Mouse (Mus musculus) G1E (cell line): Measurements from ENCODE around the gene Gnptg. TPM values are rescaled to one million over a fixed set of nuclear protein-coding genes. Genes with fewer than 3 reads are reported as not detected.

ENCODE experiments used
- ATAC-seq: 2 replicates; pipeline ENCODE4 v1.8.0; 2016; ENCODE audit warnings: mild to moderate bottlenecking; ENCODE audit not compliant: insufficient number of reproducible peaks, poor library complexity, low FRiP score, severe bottlenecking; ENCODE audit errors: extremely low read depth
- DNase-seq: peaks from one replicate; pipeline ENCODE4 v3.0.0; 2012; ENCODE audit warnings: low spot score
- H3K27me3 ChIP-seq: 2 replicates; pipeline ENCODE4 v1.6.1; 2012; ENCODE audit warnings: mild to moderate bottlenecking, low read length, inconsistent platforms; ENCODE audit not compliant: insufficient read depth
- H3K36me3 ChIP-seq: replicated peaks from 2 replicates; pipeline ENCODE3; 2012; ENCODE audit warnings: mild to moderate bottlenecking, inconsistent platforms
- H3K4me1 ChIP-seq: 2 replicates; pipeline ENCODE4 v1.6.1; 2012; ENCODE audit warnings: low read depth, low read length, inconsistent platforms, mixed read lengths; ENCODE audit not compliant: insufficient read depth
- H3K4me3 ChIP-seq: 2 replicates; pipeline ENCODE4 v1.5.1; 2012; ENCODE audit warnings: low read depth, mild to moderate bottlenecking, inconsistent platforms, low read length, moderate library complexity, mixed read lengths
- H3K9me3 ChIP-seq: replicated peaks from 2 replicates; pipeline ENCODE4 v1.6.1; 2012; ENCODE audit warnings: inconsistent platforms
- CTCF ChIP-seq: IDR thresholded peaks from 2 replicates; pipeline ENCODE4 v1.5.1; 2012; ENCODE audit warnings: low read depth, low read length, inconsistent platforms, mixed read lengths
- GATA1 ChIP-seq: IDR thresholded peaks from 2 replicates; pipeline ENCODE4 v1.6.1; 2012; ENCODE audit warnings: borderline replicate concordance, low read length, inconsistent platforms, mixed read lengths
- GATA2 ChIP-seq: IDR thresholded peaks from 2 replicates; pipeline ENCODE4 v1.6.1; 2012; ENCODE audit warnings: low read depth, low read length, inconsistent platforms, borderline replicate concordance
- POLR2AphosphoS5 ChIP-seq: IDR thresholded peaks from 2 replicates; pipeline ENCODE4 v1.6.1; 2012; ENCODE audit warnings: low read depth, low read length, inconsistent platforms; ENCODE audit not compliant: insufficient replicate concordance
- TAL1 ChIP-seq: conservative IDR thresholded peaks from 2 replicates; pipeline ENCODE4 v1.6.1; 2012; ENCODE audit warnings: low read depth, low read length, inconsistent platforms, mixed read lengths
- polyA plus RNA-seq: library from polyadenylated mRNA; stranded (reverse); fragments of >175 nt; gene quantifications from 2 replicates; pipeline ENCODE4 v1.2.3, GENCODE M21; 2012
- total RNA-seq, 2 experiments: library from RNA; stranded (forward) in 1 of 2; stranded (reverse) in 1 of 2; fragments of 200-1000 nt in 1 of 2; fragments of >200 nt in 1 of 2; fragmentation: Nextera tagmentation in 1 of 2; gene quantifications; 2 replicates each; pipeline ENCODE4 v1.2.3; 2014 to 2017

The Gnptg gene
- total and polyA plus RNA-seq, 3 experiments = 10.0 to 22.2 (median 11.6) TPM

GRCm38 (mm10) chr17:25256140-25256754, 16.3 kb upstream of the Gnptg start, which contains the start of gene Baiap3:
Gene Baiap3 (minus strand): TSS chr17:25256364.
- peaks cover 49% of the 10 kb centered on the region for H3K27me3 ChIP-seq
- no peak for ATAC-seq

GRCm38 (mm10) chr17:25255110-25255509, 15.2 kb upstream of the Gnptg start:
- H3K4me1 ChIP-seq = peaks cover 22% of the 10 kb centered on the region
- DNase-seq = no peak
- no peak overlapping the region for H3K4me3 ChIP-seq
- peaks cover 61% of the 10 kb centered on the region for H3K27me3 ChIP-seq
- no peaks in the 10 kb centered on the region for H3K9me3 ChIP-seq
- TF ChIP-seq POLR2AphosphoS5 (no peak), TAL1 (no peak), CTCF (no peak), GATA2 (no peak), GATA1 (no peak)
- H3K36me3 ChIP-seq = peaks cover 30% of the 10 kb centered on the region
- no peak for ATAC-seq

More at GRCm38 (mm10) chr17:25256140-25256754, 16.3 kb upstream of the Gnptg start, which contains the start of gene Baiap3:
- no peaks in the 10 kb centered on the region for H3K9me3 ChIP-seq
- TF ChIP-seq TAL1 (no peak), CTCF (no peak), POLR2AphosphoS5 (no peak), GATA2 (no peak)
- H3K4me3 ChIP-seq = no peak within 1 kb of the TSS; the same call in 1 of the 2 replicates
- peaks cover 22% of the 10 kb centered on the region for H3K4me1 ChIP-seq
- DNase-seq = no peak
- peaks cover 35% of the 10 kb centered on the region for H3K36me3 ChIP-seq

DNA sequence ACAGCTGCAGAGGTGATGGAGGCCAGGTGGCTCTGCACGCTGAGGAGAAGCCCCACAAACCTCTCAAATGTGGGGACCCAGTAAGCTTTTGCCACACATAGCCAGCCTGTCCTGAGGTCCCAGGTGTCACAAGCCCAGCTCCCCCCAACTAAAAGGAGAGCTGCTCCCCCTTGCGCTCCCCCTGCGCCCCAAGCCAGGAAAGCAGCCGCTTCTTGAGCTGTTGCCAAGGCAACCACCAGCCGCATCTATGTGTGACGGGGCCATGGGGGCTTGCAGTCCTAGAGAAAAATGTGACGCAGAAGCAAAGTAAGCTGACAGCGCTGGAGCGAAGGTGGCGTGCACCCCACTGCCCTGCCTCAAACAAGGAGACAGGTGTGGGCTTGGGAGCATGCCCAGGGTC, 13.8 kb upstream of the Gnptg start:
- Histone ChIP-seq H3K36me3 (peaks cover 17% of the 10 kb centered on the region), H3K9me3 (no peaks in the 10 kb centered on the region), H3K4me3 (no peak overlapping the region), H3K27me3 (peaks cover 65% of the 10 kb centered on the region), H3K4me1 (peaks cover 17% of the 10 kb centered on the region)
- no peak for DNase-seq
- ATAC-seq = no peak
- TF ChIP-seq GATA1 = no peak
- TF ChIP-seq TAL1 = no peak
- no peak for TF ChIP-seq POLR2AphosphoS5
- TF ChIP-seq CTCF = no peak
- no peak for TF ChIP-seq GATA2

GRCm38 (mm10) chr17:25252643-25253042, 12.7 kb upstream of the Gnptg start:
- Histone ChIP-seq H3K4me3 (no peak overlapping the region), H3K4me1 (peaks cover 19% of the 10 kb centered on the region), H3K36me3 (peaks cover 5% of the 10 kb centered on the region), H3K9me3 (no peaks in the 10 kb centered on the region), H3K27me3 (peaks cover 75% of the 10 kb centered on the region)
- ATAC-seq = no peak
- DNase-seq = no peak
- TF ChIP-seq GATA2 (no peak), GATA1 (no peak), CTCF (no peak), POLR2AphosphoS5 (no peak), TAL1 (no peak)

GRCm38 (mm10) chr17:25250181-25250835, 10.4 kb upstream of the Gnptg start:
- Histone ChIP-seq H3K4me3 (no peak overlapping the region), H3K36me3 (peaks cover 11% of the 10 kb centered on the region), H3K9me3 (no peaks in the 10 kb centered on the region), H3K4me1 (peaks cover 10% of the 10 kb centered on the region; the same call in 1 of the 2 replicates), H3K27me3 (peaks cover 81% of the 10 kb centered on the region)
- DNase-seq = no peak
- TF ChIP-seq GATA1 (no peak), TAL1 (no peak), CTCF (no peak), POLR2AphosphoS5 (no peak), GATA2 (no peak)
- no peak for ATAC-seq

GRCm38 (mm10) chr17:25248033-25248750, 8.3 kb upstream of the Gnptg start:
- H3K4me3 ChIP-seq = no peak overlapping the region
- peaks cover 32% of the 10 kb centered on the region for H3K36me3 ChIP-seq
- peaks cover 16% of the 10 kb centered on the region for H3K4me1 ChIP-seq
- no peaks in the 10 kb centered on the region for H3K9me3 ChIP-seq
- ATAC-seq = no peak
- peaks cover 61% of the 10 kb centered on the region for H3K27me3 ChIP-seq
- TF ChIP-seq GATA1 (no peak), TAL1 (no peak), CTCF (no peak), POLR2AphosphoS5 (no peak), GATA2 (no peak)
- no peak for DNase-seq
